Mouse (Mus musculus) adrenal gland, postnatal 14 days (tissue): ENCODE measurements around the gene App. TPM values are rescaled to one million over a fixed set of nuclear protein-coding genes. Genes with fewer than 3 reads are reported as not detected.

ENCODE experiments used
- DNase-seq: peaks from one replicate; pipeline ENCODE4 v3.0.0; 2021; ENCODE audit warnings: mixed read lengths
- total RNA-seq: library from RNA; stranded (reverse); gene quantifications from 2 replicates; pipeline ENCODE4 v1.2.3, GENCODE M21; 2021

App gene
- total RNA-seq, 1 experiment from 2014 or later = 299 TPM

DNA sequence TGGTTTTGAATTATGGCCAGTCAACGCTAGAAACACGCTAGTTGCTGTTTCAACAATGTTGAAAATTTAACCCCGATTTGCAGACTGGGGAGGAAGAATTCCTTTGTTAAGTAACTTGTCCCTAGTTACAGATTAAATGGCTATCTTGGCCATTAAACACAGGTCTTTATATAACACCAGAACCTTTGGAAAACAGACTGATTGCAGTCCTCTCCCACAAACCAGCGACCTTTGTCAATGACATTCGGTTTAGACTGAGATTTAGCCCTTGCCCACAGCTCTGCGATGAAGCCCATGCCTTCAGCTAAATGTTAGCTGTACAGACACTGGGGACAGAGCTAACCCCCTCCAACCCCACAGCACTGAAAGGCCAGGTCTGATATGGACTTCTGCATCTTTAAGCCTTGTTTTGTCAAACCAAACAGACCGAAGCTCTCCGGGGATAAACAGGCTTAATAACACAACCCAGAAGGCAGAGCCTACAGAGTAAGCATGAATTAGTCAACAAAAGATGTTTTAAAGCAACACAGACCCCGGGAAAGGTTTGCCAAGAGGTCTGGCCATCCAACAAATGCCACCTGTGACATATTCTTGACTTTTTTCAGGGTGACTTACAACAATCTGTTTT lies 152.8 kb downstream of the App start:
- DNase-seq = no peak

DNA sequence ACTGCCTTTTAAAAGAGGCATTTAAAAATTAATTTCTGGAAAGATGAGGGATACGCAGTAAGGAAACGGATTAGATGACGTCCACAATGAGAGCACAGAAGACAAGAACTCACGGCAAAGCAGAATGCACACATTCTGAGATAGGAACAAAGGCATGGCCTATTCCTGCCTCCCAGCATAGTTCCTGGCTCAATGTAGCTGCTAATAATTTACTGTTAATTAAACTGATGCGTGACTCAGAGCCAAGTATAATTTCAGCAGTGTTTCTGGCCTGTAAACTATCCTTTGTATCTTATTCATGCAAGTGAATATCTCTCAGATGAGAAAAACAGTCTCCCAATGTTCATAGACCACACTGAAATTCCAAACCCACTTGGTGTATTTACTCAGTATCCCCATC lies 154.3 kb downstream of the App start:
- no peak for DNase-seq

DNA sequence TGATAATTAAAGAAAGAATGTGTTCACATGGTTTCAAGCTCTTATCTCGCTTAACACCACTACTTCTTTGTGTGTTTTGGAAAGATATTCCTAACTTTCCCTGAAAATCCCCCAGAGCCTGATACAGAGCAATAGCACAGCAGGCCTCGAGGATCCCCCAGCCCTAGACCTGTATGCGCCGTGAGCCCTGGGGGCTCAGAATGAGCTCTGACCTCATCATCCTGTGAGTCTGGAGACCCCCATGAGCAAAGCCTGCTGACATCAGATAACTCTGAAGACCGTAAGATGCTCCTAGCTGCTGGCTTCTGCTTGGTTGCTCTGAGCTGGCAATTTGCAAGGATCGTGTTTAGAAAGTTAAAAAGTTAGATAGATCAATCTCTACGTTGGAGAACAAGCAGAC lies 155.7 kb downstream of the App start:
- DNase-seq = no peak

DNA sequence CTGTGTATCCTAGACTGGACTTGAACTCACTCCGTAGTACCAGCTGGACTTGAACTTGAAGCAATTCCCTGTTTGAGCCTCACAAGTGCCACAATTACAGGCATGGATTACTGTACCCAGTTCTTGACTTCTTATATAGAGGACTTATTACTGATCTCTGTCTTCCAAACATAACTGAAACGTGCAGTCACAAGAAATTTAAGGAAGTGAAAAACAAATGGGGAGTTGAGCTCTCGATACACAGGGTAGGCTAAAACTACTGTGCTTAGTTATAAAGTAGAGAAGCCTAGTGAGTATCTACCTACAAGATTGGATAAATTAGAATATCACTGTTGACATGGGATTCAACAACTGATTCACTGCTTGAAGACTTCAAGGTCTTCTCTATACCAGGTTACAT lies 160.9 kb downstream of the App start:
- DNase-seq = no peak

DNA sequence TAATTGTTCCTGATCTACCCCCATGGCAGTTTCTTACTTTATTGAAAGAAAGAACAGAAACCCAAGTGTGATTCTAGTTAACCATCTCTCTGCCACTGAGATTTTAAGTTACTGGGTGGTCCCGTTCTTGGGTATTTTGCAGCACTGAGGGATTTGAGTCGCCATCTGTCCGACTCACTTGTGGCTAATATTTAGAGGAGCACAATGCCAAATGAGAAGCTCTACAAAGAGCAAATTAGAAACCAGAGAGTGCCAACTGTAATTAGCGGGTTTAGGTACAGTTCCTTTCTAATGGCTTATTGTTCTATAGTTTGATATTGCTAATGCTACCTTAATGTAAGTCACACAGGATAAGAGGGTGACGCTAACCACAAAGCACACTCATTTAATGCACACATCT lies 161.4 kb downstream of the App start:
- no peak for DNase-seq

DNA sequence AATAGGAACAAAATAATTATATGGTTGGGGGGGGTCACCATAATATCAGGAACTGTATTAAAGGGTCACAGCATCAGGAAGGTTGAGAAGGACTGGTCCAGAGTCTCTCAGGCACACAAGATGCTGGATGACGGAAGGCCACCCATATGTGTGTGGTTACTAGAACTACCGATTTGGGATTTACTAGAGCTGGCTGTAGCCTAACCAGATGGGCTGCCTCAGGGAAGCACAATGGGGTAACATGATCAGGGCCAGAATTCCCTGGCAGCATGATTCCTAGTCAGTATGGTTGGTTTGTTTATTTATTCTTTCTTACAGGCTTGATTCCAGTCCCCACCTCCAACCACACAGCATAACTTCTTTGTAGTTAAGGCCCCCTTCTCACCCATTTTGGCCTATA lies 162.9 kb downstream of the App start:
- DNase-seq = no peak

DNA sequence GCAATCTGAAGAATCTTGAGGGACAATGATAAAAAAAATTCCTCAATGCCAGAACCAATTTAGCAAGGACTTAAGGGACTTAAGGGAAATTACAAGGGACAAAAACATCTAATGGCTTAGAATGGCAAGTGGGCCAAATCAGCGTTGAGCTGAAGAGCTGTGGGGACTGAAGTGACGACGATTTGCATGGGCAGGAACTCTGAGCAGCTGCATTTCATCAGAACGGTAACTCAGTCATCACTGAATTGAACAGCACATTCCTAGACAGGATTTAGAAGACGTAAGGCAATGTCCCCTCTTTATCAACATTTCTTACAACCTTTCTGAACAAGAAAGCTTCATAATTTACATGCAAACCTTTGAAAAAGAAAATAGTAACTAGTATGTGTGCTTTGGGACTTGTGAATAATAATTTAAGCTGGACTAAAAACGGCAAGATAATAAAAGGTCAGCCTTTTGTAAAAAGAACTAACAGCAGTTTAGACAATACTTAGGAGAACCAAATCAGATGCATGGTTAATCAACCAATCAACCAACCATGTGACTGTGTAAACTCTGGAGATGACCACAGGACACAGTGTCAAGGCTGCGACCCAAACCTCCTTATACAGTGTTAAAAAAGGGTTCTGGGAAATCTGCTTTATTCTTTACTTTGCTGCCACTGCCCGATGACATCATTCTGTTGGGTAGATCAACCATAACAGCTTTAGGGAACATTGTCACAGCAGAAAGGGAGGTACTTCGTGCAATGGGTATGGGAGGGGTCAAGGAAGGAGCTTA lies 164.5 kb downstream of the App start:
- DNase-seq = no peak

DNA sequence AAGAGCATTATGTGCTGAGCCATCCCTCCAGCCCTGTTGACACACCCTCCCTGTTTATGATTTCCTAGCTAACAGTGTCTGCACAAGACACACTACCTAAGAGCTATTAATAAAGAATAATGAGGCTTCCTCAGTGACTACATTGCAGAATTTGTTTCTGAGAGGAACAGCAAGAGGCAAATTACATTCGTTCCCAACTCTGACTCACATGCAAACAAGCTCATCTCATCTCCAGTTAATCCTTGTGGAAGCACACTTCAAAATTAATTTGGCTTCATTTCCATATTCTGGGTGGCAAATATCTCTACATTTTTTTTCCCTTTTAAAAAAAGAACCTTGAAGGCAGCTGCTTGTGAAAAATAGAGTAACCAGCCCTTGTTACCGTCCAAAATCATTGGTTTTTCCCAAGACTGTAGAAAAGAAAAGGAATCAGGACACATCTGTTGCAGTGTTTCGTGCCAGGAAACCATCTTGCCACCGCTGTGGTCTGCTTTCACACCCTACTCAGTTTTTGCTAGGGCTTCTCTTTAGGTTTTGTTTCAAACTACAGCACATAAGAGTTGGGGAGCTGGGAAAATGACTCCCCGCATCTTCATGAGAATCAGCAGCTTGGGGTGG lies 171.5 kb downstream of the App start:
- DNase-seq = no peak

DNA sequence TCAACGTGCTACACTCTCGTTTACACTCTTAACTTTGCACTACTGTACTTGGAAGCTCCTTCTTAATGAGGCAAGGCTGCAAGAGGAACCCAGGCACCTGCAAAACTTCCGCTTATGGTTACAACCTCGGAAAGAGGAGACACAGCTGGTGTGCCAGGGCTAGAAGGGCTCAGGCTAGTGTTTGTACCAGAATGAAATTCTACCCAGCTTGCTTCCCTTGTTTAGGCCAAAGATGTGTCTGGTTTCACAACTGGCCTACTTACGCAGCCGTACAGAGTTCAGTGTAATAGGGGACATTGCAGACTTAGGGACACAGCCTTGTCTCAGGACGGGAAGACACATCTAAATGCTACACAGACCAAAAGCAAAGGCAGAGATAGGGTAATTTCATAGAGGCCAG lies 173.3 kb downstream of the App start:
- DNase-seq = no peak

DNA sequence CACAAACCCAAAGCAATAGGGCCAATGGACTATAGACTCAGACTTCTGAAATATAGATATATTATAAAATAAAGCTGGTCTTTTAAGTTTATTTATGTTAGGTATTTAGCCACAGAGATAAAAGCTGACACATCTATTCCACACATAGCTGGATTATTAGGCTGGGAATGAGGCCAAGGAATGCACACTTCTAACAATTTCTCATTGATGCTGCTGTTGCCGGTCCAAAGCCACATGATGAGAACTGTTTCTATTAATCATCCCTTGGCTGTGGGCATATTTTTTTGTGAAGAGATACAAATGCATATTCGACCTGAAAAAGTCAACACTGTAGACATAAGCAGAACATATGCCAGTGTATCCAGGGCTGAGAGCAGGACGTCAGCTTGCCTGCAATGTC lies 176.0 kb downstream of the App start:
- DNase-seq = no peak

DNA sequence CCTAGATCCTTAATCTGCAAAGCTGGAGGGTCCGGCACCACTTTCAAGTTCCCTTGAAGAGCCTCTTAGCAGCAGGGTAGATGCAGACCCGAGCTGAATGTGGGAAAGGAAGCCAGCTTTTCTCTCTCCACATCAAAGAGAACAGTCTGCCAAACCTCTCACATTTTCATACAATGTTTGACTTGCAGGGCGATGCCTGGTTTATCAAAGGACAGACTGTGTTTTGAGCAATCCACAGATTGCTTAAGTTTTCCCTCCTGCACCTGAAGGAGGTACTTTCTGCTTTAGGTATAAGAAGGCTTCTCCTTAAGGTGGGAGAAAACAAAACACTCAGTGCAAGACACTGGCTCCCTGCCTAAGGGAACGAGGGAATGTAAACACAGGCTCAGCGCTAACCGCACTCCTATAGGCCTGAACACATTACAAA lies 178.1 kb downstream of the App start:
- DNase-seq = no peak

DNA sequence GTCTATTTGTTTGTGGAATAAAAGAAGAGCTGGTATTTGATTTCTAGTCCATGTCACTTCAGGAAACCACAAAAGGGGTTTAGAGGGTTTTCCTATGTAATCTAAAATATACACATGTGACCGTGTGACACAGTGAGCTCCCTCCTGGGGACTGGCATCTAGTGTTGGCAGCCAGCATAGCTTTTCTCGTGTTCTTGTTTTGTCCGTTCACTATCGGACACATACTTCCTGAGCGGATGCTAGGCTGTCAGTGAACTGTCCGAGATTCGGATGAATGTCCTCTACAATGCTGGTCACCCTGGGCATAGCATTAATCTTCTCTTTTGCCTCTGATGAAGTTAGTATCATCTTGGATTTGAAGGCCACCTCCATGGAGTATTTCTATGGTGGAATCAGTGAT lies 180.7 kb downstream of the App start:
- no peak for DNase-seq

DNA sequence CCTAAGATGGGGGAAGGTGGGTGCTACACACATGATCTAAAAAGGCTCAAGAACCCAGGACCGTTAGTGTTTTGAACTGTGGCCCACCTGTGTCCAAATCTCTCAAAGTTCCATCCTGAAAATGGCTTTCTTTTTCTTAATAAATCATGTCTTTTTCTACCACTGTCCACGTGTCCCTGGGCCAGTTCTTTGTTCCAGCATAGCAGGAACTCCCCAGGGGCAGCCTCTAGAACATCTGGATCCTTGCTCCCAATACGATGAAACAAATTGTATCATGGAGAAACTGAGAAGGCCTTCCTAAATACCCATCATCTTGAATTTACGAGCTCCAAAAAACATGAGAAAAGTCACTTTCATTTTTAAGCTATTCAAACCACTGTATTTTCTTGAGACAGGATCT lies 182.6 kb downstream of the App start:
- DNase-seq = no peak

DNA sequence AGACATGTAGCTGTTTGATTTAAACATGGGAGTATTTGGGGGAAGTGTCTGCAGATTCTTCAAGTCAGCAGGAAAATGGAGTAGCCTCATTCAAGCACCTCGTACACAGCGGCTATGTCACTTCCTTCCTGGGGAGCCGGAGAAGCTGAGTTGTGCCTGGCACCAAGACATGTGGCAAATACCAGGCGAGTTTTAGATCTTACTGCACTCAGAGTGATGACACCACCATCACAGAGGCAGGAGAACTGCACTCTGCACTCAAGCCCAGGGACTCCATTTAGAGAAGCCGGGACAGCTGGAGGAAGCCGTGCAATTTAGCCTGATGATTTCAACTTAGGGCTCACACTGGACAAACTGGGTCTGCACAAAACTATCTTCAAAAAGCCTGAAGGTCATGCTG lies 183.6 kb downstream of the App start:
- no peak for DNase-seq

DNA sequence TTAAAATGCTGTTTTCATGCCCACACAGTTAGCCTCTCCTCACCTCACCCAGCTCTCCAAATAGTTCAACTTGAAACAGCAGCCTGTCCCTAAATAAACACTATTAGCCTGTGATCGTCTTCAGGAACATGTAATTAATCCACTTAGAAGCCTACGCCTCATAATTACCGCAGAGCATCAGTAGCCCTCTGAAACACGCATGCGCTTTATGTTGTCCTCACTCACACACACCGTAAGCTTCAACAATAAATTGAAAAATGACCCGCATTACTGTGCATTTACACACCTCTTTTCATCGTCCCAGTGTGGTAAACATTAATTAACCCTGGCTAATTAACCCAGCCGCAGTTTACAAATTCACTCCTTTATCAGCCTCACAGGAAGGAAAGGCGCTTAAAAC lies 184.1 kb downstream of the App start:
- no peak for DNase-seq

DNA sequence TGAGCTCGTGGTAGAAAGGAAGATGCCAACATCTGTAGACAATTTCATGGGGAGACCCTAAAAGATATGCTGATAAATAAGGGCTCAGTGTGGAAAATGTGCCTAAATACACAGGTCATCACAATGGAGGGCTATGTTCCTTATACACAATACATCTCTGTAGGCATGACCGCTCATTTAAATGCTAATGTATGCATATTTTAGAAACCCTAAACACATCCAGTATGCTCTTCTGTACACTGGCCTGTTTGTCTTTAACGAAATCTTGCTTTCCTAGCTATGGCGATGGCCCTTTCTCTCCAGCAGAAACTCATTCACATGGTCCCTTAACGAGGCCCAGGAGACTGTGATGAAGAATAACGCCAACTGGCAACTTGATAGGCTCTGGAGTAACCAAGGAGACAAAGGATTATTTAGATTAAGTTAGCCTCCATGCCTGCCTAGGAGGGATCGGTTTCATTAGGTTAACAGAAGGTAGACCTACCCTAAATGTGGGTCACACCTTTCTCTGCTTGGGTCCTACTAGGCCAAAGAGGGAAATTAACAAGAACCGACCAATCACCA lies 185.8 kb downstream of the App start:
- no peak for DNase-seq

DNA sequence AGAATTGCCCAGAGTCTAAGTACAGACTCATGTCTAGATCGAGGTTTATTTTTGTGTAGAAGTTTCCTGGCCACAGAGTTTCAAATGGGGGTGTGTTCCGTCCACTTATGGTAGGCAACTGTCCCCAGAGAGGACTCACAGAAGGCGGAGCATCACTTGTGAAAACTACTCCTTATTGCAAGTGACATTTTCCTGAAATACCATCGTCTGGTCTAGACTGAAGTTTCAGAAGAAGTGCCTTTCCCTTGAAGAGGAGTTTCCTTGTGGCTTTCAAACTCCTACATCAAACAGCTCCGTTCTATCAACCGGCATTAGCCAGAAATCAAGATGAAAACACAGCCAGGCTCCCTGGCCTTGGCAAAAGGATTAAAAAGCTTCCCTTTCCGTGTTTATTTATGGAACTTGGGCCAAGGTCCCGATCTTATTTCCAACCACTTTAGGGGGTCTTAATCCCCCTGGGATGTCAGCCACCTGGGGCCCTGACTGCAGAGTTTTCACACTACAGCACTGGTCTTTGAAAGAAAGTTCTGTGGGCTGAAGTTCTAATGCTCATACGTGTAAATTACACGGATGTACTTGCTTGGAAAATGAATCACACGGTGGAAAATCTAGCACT lies 187.4 kb downstream of the App start:
- DNase-seq = no peak

DNA sequence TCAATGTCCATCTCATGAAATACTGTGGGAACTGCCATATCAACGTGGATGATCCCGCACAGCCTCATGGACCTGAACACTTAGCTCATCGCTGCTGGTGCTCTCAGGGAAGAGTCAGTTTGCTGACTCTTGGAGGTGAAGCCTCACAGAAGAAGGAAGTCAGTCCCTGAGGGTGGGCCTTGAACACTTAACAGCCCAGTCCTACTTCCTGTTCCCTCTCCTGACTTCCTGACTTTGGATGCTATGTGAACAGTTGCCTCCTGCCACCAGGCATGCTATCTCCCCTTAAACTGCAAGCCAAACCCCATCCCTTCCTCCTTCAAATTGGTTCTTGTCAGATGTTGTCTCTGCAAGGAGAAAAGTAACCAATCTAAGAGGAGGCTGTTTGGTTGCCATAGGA lies 188.2 kb downstream of the App start:
- DNase-seq = no peak

DNA sequence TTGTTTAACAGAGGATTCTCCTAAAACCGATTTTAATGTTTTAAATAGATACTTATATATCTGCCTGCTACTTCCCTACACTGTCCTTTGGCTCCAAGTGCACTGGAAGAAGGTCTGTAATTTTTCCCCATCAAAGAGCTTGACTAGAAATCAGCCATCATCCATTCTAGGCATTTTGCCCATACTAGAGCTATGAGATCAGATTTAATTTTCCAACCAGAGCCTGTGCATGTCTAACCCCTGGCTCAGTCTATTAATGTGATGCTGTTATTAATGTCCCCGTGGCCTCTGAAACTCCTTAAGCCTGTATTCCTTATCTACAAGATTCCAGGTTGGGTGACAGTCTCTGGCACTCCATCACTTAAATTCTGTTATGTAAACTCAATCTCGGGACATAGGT lies 190.1 kb downstream of the App start:
- DNase-seq = no peak

DNA sequence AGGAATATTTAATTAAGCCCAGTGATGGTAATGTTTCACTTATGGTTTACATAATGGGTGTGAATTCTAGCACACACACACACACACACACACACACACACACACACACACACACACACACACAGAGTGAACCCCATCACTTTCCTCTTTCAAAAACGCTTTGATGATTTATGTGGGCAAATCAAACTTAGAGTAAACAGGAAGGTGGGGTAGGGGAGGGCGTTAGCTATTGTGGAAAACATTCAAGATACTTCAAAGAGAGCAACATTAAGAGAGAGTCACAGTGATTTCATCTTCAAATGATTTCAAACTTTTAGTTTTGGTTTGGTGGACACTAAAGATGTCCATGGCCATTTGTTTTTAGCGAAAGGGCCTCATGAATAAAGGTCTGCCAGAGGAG lies 191.0 kb downstream of the App start:
- no peak for DNase-seq

DNA sequence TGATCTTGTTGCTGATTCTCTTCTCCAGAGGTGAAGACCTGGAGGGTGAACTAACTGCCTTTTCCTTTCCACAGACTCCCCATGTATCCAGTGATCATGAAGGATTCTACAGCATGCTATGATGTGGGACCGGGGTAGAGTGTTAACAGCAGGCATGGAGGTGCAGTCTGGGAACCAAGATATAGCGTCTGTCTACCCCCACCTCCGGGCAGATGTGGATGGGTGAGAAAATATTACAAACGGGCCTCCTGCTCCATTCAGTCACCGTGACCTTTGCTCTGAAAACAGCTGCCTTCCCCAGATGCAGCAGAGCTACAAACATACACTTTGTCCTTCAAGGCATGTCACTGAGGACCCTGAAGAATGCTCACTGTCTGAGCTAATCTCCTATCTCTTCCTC lies 195.0 kb downstream of the App start:
- DNase-seq = no peak

DNA sequence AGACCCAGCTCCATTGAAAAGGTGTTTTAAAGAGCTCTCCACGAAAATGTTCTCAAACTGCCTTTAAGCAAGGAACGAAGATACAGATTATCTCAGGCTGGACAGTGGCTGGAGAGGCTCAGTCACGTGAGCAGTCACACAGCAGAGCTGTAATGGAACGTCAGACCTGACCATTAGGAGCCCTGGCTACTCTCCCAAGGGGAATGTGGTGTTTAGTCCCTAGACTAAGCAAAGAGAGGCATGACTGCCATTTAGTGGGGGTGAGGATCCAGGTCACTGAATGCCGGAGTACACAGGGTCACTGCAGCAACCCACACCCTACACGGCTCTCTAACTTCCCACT lies 199.4 kb downstream of the App start:
- DNase-seq = no peak

DNA sequence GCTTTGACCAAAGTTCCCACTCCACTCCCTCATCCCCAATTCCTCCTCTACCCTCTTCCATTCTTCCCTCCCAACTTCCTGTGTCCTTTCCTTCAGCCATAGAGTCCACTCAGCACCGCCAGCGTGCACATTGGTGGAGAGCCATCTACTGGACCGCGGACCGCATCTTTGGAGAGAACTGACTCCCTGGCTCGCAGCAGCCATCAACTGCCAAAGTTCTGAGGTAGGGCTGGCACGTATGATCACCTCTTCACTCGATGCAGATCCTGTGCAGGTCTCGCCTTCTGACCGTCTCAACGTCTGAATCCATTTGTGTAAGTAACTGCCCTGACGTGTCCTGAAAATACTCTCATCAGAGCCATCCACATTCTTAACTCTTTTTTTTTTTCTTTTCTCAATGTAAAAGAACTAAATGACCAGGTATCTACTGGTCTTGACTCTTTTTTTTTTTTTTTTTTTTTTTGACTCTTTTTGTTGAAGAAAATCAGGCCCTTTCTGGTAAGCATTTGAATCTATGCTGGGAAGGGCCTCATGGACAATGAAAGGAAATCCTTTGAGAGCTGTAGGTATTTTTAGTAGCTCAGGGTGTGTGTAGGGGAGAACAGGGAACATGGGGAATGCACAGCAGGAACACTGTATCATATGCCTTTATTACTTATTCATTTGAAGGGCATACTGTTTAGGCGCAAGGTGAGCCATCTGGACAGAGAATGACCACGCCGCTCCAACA lies 200.0 kb downstream of the App start:
- no peak for DNase-seq
